Mouse (Mus musculus) WW6 (cell line): ENCODE measurements at regions not wholly inside any gene's neighbourhood (a gene's known extent, or its start where the extent isn't known, plus 50 kb on each side); places are given as distances from the start of the nearest gene placed in this dataset.

Experiments
- DNase-seq: peaks from one replicate; pipeline ENCODE4 v3.0.0-alpha.2; 2013; ENCODE audit warnings: low read depth, low spot score

GRCm38 (mm10) chr10:17511779-17512335, 211.2 kb upstream of the Cited2 start:
- DNase-seq = no peak

GRCm38 (mm10) chr10:17512487-17512886, 210.5 kb upstream of the Cited2 start:
- no peak for DNase-seq

GRCm38 (mm10) chr10:17513756-17514155, 209.3 kb upstream of the Cited2 start:
- DNase-seq = no peak

- no peak for DNase-seq
Observed at GRCm38 (mm10) chr10:17516068-17516467, 206.9 kb upstream of the Cited2 start.

GRCm38 (mm10) chr10:17518423-17519175, 204.4 kb upstream of the Cited2 start:
- no peak for DNase-seq

GRCm38 (mm10) chr10:17522026-17522541, 200.9 kb upstream of the Cited2 start:
- DNase-seq = no peak

GRCm38 (mm10) chr10:17523558-17524328, 199.3 kb upstream of the Cited2 start:
- no peak for DNase-seq

- DNase-seq = no peak
Observed at GRCm38 (mm10) chr10:17527151-17527737, 195.8 kb upstream of the Cited2 start.

GRCm38 (mm10) chr10:17528116-17528515, 194.9 kb upstream of the Cited2 start:
- DNase-seq = no peak

GRCm38 (mm10) chr10:17528846-17529245, 194.2 kb upstream of the Cited2 start:
- no peak for DNase-seq

- DNase-seq = no peak
Observed at GRCm38 (mm10) chr10:17529851-17530509, 193.0 kb upstream of the Cited2 start.

GRCm38 (mm10) chr10:17531021-17531420, 192.0 kb upstream of the Cited2 start:
- no peak for DNase-seq

- no peak for DNase-seq
Observed at GRCm38 (mm10) chr10:17538944-17539533, 184.0 kb upstream of the Cited2 start.

- DNase-seq = no peak
Observed at GRCm38 (mm10) chr10:17540404-17541375, 182.3 kb upstream of the Cited2 start.

GRCm38 (mm10) chr10:17542104-17542846, 180.7 kb upstream of the Cited2 start:
- DNase-seq = no peak

- no peak for DNase-seq
Observed at GRCm38 (mm10) chr10:17542847-17543421, 180.1 kb upstream of the Cited2 start.

- DNase-seq = no peak
Observed at GRCm38 (mm10) chr10:17545291-17545690, 177.7 kb upstream of the Cited2 start.

GRCm38 (mm10) chr10:17547986-17548385, 175.0 kb upstream of the Cited2 start:
- no peak for DNase-seq
